Mouse (Mus musculus): ENCODE results near the gene Svop. TPM values are rescaled to one million over a fixed set of nuclear protein-coding genes. Genes with fewer than 3 reads are reported as not detected.

The Svop gene
- polyA plus RNA-seq, 1 experiment from 2014 or later, result 21.2 TPM

DNA sequence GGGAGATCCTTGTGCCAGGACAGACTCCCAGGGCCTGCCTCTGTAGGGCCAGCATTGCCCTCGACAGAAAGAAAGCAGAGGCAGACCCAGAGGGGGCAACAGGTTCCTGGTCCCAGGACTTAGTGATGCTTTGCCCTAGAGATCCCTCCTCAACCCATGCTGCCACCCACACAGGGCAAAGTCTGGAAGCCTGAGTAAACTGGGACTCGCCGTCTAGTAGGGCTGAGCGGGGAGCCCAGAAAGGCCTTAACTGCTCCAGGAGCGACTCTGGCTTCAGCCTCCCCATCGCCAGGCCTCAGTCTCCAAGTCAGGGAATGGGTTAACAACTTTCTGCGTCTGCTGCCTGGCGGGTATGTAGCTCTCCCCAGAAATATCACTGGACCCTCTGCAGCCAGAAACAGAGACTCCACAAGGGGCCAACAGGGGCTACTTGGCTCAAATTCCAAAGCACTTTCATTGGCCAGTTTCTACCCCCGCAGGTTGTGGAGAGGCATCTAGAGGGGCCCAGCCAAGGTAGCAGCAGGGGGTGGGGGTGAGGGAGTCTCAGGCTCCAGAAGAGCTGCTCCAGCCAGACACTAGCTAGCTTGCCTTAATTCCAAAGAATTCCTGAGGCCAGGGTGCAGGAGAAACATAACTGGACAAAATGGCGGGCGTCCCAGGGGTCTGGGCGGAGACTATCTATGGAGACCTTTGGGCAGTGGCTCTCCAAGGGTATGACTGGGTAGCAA is 64.0 kb downstream of the Svop start:
- ATAC-seq (ENCODE audit: low FRiP score) (no peak), DNase-seq (ENCODE audit: low spot score, missing footprints) (no peak)
- H3K36me3 ChIP-seq (ENCODE audit: control insufficient read depth, insufficient read depth, low read length), result no peaks in the 10 kb centered on the region
- no peak overlapping the region for H3K4me3 ChIP-seq (ENCODE audit: low read depth, low read length)
- H3K4me1 ChIP-seq (ENCODE audit: control insufficient read depth, insufficient read depth, low read length), result no peaks in the 10 kb centered on the region; the same call in none of the 2 replicates
- H3K9ac ChIP-seq (ENCODE audit: low read length), result no peak overlapping the region
- no peak overlapping the region for H3K4me2 ChIP-seq
- H3K27me3 ChIP-seq (ENCODE audit: control insufficient read depth, insufficient read depth, low read length), result no peaks in the 10 kb centered on the region
- H3K27ac ChIP-seq (ENCODE audit: low read depth, low read length), result no peak overlapping the region
- H3K9me3 ChIP-seq (ENCODE audit: control insufficient read depth, low read length), result no peaks in the 10 kb centered on the region
- WGBS, result 87% methylated on average over 12 of the region's 12 CpGs

DNA sequence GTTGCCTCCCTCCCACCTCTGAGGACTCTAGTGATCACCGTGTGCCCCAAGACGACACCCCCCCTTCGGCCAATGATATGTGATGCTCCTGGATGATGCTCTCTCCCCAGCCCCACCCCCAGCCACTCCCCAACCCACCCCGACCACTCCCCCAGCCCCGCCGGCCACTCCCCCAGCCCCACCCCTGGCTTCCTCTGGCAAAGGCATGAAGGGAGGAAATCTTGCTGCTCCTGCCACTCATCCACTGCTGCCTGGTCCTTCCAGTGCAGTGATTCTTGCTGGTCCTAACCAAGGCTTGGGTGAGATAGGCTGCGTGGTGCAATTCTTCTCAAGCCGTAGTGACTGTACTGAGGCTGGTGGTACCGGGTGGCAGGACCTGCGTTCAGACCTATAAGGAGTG is 66.5 kb downstream of the Svop start:
- Histone ChIP-seq H3K9ac (ENCODE audit: low read length) (no peak overlapping the region), H3K4me3 (ENCODE audit: low read depth, low read length) (no peak overlapping the region), H3K36me3 (ENCODE audit: control insufficient read depth, insufficient read depth, low read length) (no peaks in the 10 kb centered on the region), H3K4me2 (no peak overlapping the region), H3K27me3 (ENCODE audit: control insufficient read depth, insufficient read depth, low read length) (no peaks in the 10 kb centered on the region), H3K27ac (ENCODE audit: low read depth, low read length) (no peak overlapping the region), H3K9me3 (ENCODE audit: control insufficient read depth, low read length) (no peaks in the 10 kb centered on the region), H3K4me1 (ENCODE audit: control insufficient read depth, insufficient read depth, low read length) (no peaks in the 10 kb centered on the region; the same call in 1 of the 2 replicates)
- DNase-seq (ENCODE audit: low spot score, missing footprints), result no peak
- WGBS, result 14% methylated on average over 10 of the region's 10 CpGs
- no peak for ATAC-seq (ENCODE audit: low FRiP score)

DNA sequence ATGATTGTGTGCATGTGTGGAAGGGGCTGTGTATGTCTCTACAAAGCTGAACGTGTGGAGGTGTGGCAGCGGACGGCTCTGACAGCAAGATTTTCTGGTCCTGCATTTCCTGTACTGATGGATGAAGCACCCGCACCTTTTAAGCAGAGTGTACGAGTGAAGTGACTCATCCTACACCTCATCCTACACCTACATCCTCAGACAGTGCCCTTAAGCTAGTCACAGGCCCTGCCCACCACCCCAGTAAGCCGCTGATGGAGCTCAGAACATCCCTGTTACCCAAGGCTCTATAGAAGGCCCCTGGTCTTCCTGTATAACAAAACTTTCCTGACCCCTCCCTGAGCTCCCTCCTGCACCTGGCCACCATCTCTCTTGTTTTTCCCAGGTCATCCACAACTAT is 67.0 kb downstream of the Svop start:
- no peak overlapping the region for H3K27ac ChIP-seq (ENCODE audit: low read depth, low read length)
- H3K9ac ChIP-seq (ENCODE audit: low read length), result no peak overlapping the region
- no peak overlapping the region for H3K4me2 ChIP-seq
- H3K4me1 ChIP-seq (ENCODE audit: control insufficient read depth, insufficient read depth, low read length), result no peaks in the 10 kb centered on the region; the same call in 1 of the 2 replicates
- H3K36me3 ChIP-seq (ENCODE audit: control insufficient read depth, insufficient read depth, low read length), result no peaks in the 10 kb centered on the region
- ATAC-seq (ENCODE audit: low FRiP score), result no peak
- 66% methylated on average over 6 of the region's 6 CpGs for WGBS
- no peak for DNase-seq (ENCODE audit: low spot score, missing footprints)
- no peaks in the 10 kb centered on the region for H3K27me3 ChIP-seq (ENCODE audit: control insufficient read depth, insufficient read depth, low read length)
- no peaks in the 10 kb centered on the region for H3K9me3 ChIP-seq (ENCODE audit: control insufficient read depth, low read length)
- H3K4me3 ChIP-seq (ENCODE audit: low read depth, low read length), result no peak overlapping the region

DNA sequence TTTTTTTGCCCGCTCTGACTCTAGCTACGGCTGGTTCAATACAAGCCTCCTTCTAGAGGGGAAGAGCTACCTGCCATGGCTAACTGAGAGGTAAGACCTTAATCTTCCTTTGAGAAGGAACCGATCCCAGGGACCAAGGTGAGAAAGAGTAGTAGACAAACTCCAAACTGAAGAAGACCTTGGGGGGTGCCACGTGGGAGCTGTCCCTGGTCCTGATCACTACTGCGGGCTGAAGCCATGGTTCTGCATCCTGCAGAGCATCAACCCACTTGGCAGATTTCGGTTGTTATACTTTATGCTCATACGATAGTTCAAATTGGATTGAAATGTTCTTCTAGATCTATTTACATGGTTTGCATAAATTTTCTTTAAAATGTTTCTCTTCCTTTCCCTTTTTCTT is 76.2 kb downstream of the Svop start:
- ATAC-seq (ENCODE audit: low FRiP score) (no peak), DNase-seq (ENCODE audit: low spot score, missing footprints) (no peak)
- no peak overlapping the region for H3K27ac ChIP-seq (ENCODE audit: low read depth, low read length)
- H3K9ac ChIP-seq (ENCODE audit: low read length), result no peak overlapping the region
- no peaks in the 10 kb centered on the region for H3K9me3 ChIP-seq (ENCODE audit: control insufficient read depth, low read length)
- H3K4me1 ChIP-seq (ENCODE audit: control insufficient read depth, insufficient read depth, low read length), result no peaks in the 10 kb centered on the region
- no peak overlapping the region for H3K4me3 ChIP-seq (ENCODE audit: low read depth, low read length)
- H3K36me3 ChIP-seq (ENCODE audit: control insufficient read depth, insufficient read depth, low read length), result no peaks in the 10 kb centered on the region
- no peaks in the 10 kb centered on the region for H3K27me3 ChIP-seq (ENCODE audit: control insufficient read depth, insufficient read depth, low read length)
- 70% methylated on average over 7 of the region's 7 CpGs for WGBS
- no peak overlapping the region for H3K4me2 ChIP-seq

DNA sequence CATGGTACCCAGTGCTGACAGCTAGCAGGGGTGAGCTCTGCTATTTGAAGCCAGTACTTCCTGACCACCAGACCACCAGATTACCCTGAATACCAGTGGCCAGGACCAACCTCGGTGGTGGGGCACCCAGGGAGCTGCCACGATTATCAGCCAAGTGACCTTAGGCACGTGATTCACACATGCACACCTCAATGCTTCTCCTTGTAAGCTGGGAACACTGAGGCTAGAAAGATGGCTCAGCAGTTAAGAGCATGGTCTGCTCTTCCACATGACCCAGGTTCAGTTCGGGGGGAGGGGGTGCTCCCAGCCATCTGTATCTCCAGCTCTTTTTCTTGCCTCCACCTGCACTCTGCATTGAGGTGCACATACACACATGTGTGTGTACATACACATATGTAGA is 82.3 kb downstream of the Svop start:
- no peaks in the 10 kb centered on the region for H3K9me3 ChIP-seq (ENCODE audit: control insufficient read depth, low read length)
- DNase-seq (ENCODE audit: low spot score, missing footprints) (no peak), ATAC-seq (ENCODE audit: low FRiP score) (no peak)
- no peaks in the 10 kb centered on the region for H3K4me1 ChIP-seq (ENCODE audit: control insufficient read depth, insufficient read depth, low read length)
- no peaks in the 10 kb centered on the region for H3K36me3 ChIP-seq (ENCODE audit: control insufficient read depth, insufficient read depth, low read length)
- 82% methylated on average over 4 of the region's 4 CpGs for WGBS
- H3K27me3 ChIP-seq (ENCODE audit: control insufficient read depth, insufficient read depth, low read length), result no peaks in the 10 kb centered on the region
- no peak overlapping the region for H3K9ac ChIP-seq (ENCODE audit: low read length)
- no peak overlapping the region for H3K27ac ChIP-seq (ENCODE audit: low read depth, low read length)
- H3K4me2 ChIP-seq, result no peak overlapping the region
- no peak overlapping the region for H3K4me3 ChIP-seq (ENCODE audit: low read depth, low read length)

DNA sequence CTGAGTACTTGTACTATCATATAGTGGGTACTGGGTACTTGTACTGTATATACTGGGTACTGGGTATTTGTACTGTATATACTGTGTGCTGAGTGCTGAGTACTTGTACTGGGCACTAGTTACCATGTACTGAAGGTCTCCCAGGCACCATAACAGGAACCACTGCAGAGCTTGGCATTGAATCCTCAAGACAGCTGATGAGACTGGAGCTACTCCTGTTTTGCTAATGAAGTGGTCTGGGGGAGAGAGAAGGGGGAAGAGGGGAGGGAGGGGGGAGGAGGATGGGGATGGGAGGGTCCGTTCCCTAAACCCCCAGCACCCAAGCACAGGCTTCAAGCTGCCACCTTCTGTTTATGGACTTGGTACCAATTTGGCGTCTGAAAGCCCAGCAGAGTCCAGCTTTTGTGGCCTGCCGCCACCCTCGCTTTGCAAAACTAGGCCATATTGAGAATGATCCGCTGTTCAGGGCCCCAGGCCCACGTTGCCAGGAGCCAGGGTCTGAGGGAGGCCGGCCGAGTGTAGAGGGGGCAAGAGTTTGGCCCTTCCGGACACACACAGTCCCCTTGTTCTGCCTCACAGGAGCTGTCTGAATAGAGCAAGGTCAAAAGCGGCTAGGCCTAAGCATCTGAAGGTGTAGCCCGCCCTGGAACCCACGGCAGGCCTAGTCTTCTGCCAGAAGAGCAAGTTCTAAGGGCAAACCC is 83.5 kb downstream of the Svop start:
- Histone ChIP-seq H3K27ac (ENCODE audit: low read depth, low read length) (no peak overlapping the region), H3K4me2 (no peak overlapping the region), H3K4me1 (ENCODE audit: control insufficient read depth, insufficient read depth, low read length) (no peaks in the 10 kb centered on the region; the same call in 1 of the 2 replicates), H3K36me3 (ENCODE audit: control insufficient read depth, insufficient read depth, low read length) (no peaks in the 10 kb centered on the region), H3K9ac (ENCODE audit: low read length) (no peak overlapping the region), H3K4me3 (ENCODE audit: low read depth, low read length) (no peak overlapping the region), H3K27me3 (ENCODE audit: control insufficient read depth, insufficient read depth, low read length) (no peaks in the 10 kb centered on the region), H3K9me3 (ENCODE audit: control insufficient read depth, low read length) (no peaks in the 10 kb centered on the region)
- DNase-seq (ENCODE audit: low spot score, missing footprints) (no peak), ATAC-seq (ENCODE audit: low FRiP score) (no peak)
- 85% methylated on average over 12 of the region's 12 CpGs for WGBS

DNA sequence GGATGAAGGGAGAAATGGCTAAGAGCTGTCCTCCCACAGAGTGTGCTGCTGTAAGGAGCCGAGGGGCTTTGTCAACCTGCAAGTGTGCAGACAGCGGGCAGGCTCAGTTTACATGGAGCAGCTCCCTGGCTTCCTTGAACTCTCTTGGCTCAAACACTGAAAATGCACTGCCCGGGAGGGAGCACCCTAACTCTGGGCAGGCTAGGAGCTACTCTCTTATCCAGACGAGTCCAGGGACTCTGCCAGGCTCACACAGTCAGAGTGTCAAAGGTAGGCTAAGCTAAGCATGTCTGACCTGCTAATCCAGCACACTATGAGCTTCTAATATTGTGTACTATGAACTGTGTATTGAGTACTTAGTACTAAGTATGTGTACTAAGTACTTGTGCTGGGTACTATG is 84.4 kb downstream of the Svop start:
- H3K4me2 ChIP-seq, result no peak overlapping the region
- no peaks in the 10 kb centered on the region for H3K36me3 ChIP-seq (ENCODE audit: control insufficient read depth, insufficient read depth, low read length)
- no peaks in the 10 kb centered on the region for H3K27me3 ChIP-seq (ENCODE audit: control insufficient read depth, insufficient read depth, low read length)
- H3K9ac ChIP-seq (ENCODE audit: low read length), result no peak overlapping the region
- H3K4me3 ChIP-seq (ENCODE audit: low read depth, low read length), result no peak overlapping the region
- H3K27ac ChIP-seq (ENCODE audit: low read depth, low read length), result no peak overlapping the region
- WGBS, result 79% methylated on average over 4 of the region's 4 CpGs
- no peak for ATAC-seq (ENCODE audit: low FRiP score)
- no peaks in the 10 kb centered on the region; the same call in 1 of the 2 replicates for H3K4me1 ChIP-seq (ENCODE audit: control insufficient read depth, insufficient read depth, low read length)
- H3K9me3 ChIP-seq (ENCODE audit: control insufficient read depth, low read length), result no peaks in the 10 kb centered on the region
- DNase-seq (ENCODE audit: low spot score, missing footprints), result no peak

DNA sequence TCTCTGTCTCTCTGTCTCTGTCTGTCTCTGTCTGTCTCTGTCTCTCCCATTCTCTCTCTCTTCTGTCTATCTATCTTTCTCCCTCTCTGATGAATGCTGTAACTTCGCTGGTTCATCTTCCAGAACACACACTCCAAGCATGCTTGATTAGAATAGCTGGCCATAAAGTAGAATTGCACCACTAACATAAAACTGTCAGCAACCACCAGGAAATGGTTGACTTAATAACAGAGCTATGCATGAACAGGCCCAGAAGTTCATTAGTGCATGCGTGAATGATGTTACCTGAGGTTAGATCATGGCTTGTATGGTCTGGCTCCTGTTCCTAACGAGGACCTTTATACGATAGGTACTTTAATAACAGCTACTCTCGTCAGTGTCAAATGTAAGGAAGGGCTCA is 86.3 kb downstream of the Svop start:
- H3K36me3 ChIP-seq (ENCODE audit: control insufficient read depth, insufficient read depth, low read length), result no peaks in the 10 kb centered on the region
- H3K4me2 ChIP-seq, result no peak overlapping the region
- no peaks in the 10 kb centered on the region; the same call in 1 of the 2 replicates for H3K4me1 ChIP-seq (ENCODE audit: control insufficient read depth, insufficient read depth, low read length)
- H3K9me3 ChIP-seq (ENCODE audit: control insufficient read depth, low read length), result no peaks in the 10 kb centered on the region
- H3K27me3 ChIP-seq (ENCODE audit: control insufficient read depth, insufficient read depth, low read length), result no peaks in the 10 kb centered on the region
- H3K9ac ChIP-seq (ENCODE audit: low read length), result no peak overlapping the region
- ATAC-seq (ENCODE audit: low FRiP score) (no peak), DNase-seq (ENCODE audit: low spot score, missing footprints) (no peak)
- H3K4me3 ChIP-seq (ENCODE audit: low read depth, low read length), result no peak overlapping the region
- WGBS, result 89% methylated on average over 5 of the region's 5 CpGs
- no peak overlapping the region for H3K27ac ChIP-seq (ENCODE audit: low read depth, low read length)

DNA sequence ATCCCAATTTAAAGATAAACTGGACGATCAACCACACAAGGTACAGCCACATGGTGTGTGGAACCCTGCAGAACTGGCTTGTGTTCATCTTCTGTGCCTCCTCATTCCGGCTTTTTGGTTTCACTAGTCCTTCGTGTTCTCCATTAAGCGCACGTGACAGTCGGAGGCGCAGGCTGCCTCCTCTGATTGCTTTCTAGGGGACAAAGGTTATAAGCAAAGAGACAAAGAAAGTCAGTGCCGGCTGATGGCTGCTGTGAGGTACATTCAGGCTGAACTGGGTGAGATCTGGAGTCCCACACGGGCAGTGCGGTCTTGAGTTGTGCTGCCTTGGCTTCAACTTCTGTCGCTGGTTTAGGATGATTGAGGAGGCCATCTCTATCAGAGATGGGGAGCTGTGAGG is 86.8 kb downstream of the Svop start:
- ATAC-seq (ENCODE audit: low FRiP score) (no peak), DNase-seq (ENCODE audit: low spot score, missing footprints) (no peak)
- Histone ChIP-seq H3K4me2 (no peak overlapping the region), H3K9me3 (ENCODE audit: control insufficient read depth, low read length) (no peaks in the 10 kb centered on the region), H3K9ac (ENCODE audit: low read length) (no peak overlapping the region), H3K4me3 (ENCODE audit: low read depth, low read length) (no peak overlapping the region), H3K27ac (ENCODE audit: low read depth, low read length) (no peak overlapping the region), H3K27me3 (ENCODE audit: control insufficient read depth, insufficient read depth, low read length) (no peaks in the 10 kb centered on the region), H3K4me1 (ENCODE audit: control insufficient read depth, insufficient read depth, low read length) (no peaks in the 10 kb centered on the region; the same call in 1 of the 2 replicates), H3K36me3 (ENCODE audit: control insufficient read depth, insufficient read depth, low read length) (no peaks in the 10 kb centered on the region)
- WGBS, result 84% methylated on average over 11 of the region's 11 CpGs
